Mouse (Mus musculus) urinary bladder, postnatal 4 days (tissue): ENCODE results near the gene Mrc1.
A peak's percentile ranks its signal among the peaks of the same experiment; 100 is the strongest.

Experiments used
- DNase-seq, 2 experiments: peaks; one replicate each; pipeline ENCODE4 v3.0.0; 2021 to 2022; ENCODE audit warnings: low spot score in 2 of 2

Gene Mrc1

GRCm38 (mm10) chr2:14244157-14244556 is 15.0 kb downstream of the Mrc1 start:
- no peak for DNase-seq

- DNase-seq = no peak
Observed at GRCm38 (mm10) chr2:14244668-14245067, 15.5 kb downstream of the Mrc1 start.

GRCm38 (mm10) chr2:14249839-14250564 is 20.8 kb downstream of the Mrc1 start:
- DNase-seq = no peak

- no peak for DNase-seq
Observed at GRCm38 (mm10) chr2:14251938-14252337, 22.7 kb downstream of the Mrc1 start.

- no peak for DNase-seq
Observed at GRCm38 (mm10) chr2:14258345-14258850, 29.2 kb downstream of the Mrc1 start.

GRCm38 (mm10) chr2:14262090-14262489 is 32.9 kb downstream of the Mrc1 start:
- DNase-seq = no peak

GRCm38 (mm10) chr2:14269160-14269559 is 40.0 kb downstream of the Mrc1 start:
- DNase-seq = no peak

GRCm38 (mm10) chr2:14272088-14272487 is 42.9 kb downstream of the Mrc1 start:
- no peak for DNase-seq

GRCm38 (mm10) chr2:14275796-14276195 is 46.6 kb downstream of the Mrc1 start:
- DNase-seq = no peak

GRCm38 (mm10) chr2:14279256-14279655 is 50.1 kb downstream of the Mrc1 start:
- DNase-seq = no peak

- no peak for DNase-seq
Observed at GRCm38 (mm10) chr2:14279795-14280194, 50.6 kb downstream of the Mrc1 start.

GRCm38 (mm10) chr2:14295334-14295733 is 66.1 kb downstream of the Mrc1 start:
- DNase-seq = peak; percentile 78 to 92

GRCm38 (mm10) chr2:14312505-14313380 is 83.6 kb downstream of the Mrc1 start:
- no peak for DNase-seq

GRCm38 (mm10) chr2:14315113-14315512 is 85.9 kb downstream of the Mrc1 start:
- DNase-seq = no peak

- DNase-seq = peak; percentile 71 to 75
Observed at GRCm38 (mm10) chr2:14341652-14342308, 112.6 kb downstream of the Mrc1 start.

- DNase-seq = peak in 1 of 2 experiments; percentile 45
Observed at GRCm38 (mm10) chr2:14342309-14342839, 113.2 kb downstream of the Mrc1 start.
